Mouse (Mus musculus) regulatory T cell (primary cell): ENCODE results near the gene Tex46.

Experiments
- in situ Hi-C: fragments of 300-600 bp; cut with MboI, MseI; formaldehyde crosslinking; loops from one replicate; pipeline ENCODE4 v1.15.1; 2025; ENCODE audit warnings: high pct_unique_total_duplicates

The Tex46 gene

DNA sequence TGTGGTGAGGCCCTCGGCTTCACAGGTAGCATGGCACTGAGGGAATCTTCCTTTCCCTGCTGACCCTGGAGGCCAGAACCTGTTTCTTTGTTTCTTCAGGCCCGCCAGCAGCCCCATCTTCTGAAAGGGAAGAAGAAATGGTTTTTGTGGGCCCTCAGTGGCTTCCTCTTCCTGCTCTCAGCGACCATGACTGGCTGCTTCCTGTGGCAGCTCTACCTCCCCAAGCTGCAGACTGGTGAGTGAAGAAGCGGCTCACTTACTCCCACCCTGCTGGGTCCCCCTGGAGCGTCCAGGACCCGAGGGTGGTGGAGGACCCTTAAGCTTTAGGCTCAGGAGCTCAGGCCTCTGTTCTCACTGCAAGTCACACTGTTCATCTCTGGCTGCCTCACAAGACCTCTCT, 16.4 kb downstream of the Tex46 start:
- in situ Hi-C loops: loop anchor here (10.0 kb wide), 1 partner anchor 252 kb away; no protein-coding TSS in a partner anchor

DNA sequence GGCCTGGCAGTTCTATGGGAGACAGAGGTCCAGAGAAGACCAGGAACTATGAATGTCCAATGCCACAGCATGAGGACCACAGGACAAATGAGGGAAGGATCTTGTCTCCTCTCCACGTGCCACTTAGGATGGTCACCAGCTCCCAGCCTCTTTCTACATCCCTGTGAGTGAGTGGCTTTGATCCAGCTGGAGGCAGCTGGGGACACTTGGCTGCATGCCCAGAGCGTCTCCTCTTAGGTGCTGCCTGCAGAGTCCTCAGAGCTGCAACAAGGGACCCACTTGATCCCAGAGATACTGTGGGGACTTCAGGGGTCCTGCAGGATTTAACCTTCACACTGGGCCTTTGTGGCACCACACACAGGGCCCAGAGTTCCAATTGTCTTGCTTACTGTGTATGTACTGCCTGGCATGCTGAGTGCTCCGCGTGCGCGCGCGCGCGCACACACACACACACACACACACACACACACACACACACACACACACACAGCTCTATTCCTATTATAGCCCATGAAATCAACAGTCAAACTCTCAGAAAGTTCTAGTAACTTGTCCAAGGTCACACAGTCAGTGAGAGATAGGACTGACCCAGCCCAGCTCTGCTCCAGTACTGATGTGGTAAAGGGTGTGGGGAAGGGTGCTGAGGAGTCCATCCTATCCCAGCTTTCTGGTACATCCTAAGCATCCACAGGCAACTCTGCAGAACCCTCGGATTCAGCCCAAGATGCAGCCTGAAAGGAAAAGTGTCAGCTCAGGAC, 21.2 kb downstream of the Tex46 start:
- in situ Hi-C loops: no loop called here

DNA sequence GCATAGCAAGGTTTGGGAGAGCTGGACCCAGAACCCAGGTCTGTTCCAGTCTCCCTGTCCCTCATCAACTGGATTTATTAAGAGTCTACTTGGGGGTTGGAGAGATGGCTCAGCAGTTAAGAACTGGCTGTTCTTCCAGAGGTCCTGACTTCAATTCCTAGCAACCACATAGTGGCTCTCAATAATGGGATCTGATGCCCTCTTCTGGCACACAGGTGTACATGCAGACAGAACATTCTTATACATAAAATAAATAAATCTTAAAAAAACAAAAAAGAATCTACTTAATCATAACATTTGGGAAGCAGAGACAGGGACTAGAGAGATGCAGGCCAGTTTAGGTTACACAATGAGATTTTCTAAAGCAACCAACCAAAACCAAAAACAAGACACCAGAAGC, 25.8 kb downstream of the Tex46 start:
- in situ Hi-C loops: no loop called here

- in situ Hi-C loops: no loop called here
Measured at GRCm38 (mm10) chr4:136636511-136636910, 26.3 kb downstream of the Tex46 start.

- in situ Hi-C loops: no loop called here
Measured at GRCm38 (mm10) chr4:136636983-136637562, 26.8 kb downstream of the Tex46 start.

GRCm38 (mm10) chr4:136637563-136638229, 27.5 kb downstream of the Tex46 start:
- in situ Hi-C loops: no loop called here

DNA sequence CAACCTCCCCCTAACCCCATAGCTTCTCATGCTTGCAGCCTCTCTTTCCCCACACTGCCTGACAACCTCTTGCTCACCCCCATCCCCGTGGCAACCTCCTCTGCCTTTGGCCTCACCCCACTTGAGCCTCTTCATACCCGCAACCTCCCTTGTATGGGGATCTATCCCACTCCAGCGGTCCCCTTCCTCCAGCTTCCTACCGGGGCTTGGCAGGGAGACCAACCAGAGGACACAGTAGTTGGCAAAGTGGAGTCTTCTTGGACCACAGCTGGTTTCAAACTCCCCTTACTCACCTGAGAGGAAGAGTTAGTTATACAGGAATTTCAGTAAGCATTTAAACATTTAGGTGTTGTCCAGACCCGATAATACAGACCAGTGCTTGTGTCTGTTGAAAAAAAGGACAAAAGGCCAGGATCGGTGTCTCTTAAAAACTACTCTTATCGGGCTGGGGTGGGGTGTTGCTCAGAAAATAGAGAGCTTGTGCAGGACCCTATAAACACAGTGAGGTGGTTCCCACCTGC, 28.1 kb downstream of the Tex46 start:
- in situ Hi-C loops: no loop called here

DNA sequence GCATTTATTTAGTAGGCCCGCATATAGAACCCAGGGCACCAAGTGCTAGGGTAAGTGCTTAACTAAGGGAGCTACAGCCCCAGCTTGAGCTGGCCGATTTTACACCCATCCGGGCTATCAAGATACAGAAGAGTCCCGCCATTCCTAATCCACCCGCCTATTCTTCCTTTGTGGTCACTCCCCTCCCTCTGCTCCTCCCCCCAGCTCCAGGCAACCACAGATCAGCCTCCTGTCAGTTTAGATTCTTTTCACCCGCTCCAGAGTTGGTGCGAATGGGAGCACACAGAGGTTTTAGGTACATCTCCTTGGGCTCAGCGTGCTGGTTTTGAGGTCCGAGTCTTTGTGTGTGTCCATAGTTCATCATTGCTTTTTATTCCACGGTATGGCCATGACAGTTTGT, 28.7 kb downstream of the Tex46 start:
- in situ Hi-C loops: no loop called here

DNA sequence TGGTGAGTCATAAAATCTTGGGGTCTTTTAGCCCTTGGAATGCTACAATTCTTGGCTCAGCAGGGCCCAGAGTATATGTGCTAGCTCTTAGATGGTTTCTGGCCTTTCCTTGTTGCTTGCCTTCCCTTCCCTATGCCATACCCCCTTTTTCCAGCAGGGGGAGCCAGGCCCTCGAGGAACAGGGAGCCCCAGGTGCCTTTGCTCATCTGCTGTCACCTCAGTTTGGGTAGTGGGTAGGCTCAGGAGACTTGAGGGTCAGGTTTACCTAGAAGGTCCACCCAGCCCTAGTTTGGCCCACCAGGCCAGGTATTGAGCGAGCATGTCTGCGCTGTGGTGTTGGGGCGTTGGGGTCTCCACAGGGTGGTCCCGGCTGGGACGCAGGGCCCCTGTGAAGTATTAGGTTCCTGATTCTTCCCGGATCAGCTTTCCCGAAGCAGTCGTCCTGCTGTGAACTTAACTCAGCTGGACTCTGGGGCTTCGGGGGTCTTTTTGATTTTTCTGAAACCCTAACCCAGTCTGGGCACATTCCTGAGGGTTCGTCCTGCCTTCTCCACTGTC, 38.8 kb downstream of the Tex46 start:
- in situ Hi-C loops: no loop called here

DNA sequence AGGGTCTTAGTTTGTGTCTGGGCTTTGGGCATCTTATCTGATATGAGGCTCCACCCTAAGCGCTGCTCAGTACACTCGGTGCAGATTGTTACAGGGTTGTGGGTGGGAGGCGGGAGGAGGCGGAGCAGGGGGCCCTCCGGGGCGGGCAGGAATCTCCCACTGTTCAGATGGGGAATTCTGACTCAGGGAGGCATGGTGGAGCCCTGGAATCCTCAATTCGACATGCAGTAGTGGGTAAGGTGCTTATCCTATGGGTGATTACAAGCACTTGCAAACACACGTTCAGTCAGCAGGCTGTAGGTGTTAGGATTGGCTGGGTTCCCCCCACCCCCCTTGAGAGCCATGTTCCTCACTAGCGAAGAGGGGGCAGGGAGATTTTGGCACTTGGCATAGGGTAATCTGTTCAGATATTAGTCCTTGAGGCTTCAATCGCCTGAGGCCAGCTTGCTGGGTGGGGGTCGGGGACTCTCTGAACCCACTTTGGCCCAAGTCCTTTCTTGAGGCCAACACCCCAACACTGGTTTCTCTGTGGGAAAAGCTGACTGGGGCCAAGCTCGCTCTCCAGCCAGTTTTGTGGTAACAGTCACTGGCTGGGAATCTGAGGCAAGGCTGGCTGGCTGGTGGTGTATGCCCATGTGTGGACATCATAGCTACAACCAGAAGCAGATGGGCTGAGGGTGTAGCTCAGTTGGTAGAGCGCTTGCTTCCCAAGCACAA, 39.4 kb downstream of the Tex46 start:
- in situ Hi-C loops: loop anchor here (25.0 kb wide), 1 partner anchor 1662 kb away; no protein-coding TSS in a partner anchor

GRCm38 (mm10) chr4:136650261-136650660, 40.0 kb downstream of the Tex46 start:
- in situ Hi-C loops: loop anchor here (25.0 kb wide), 1 partner anchor 1663 kb away; no protein-coding TSS in a partner anchor

- in situ Hi-C loops: loop anchor here (25.0 kb wide), 1 partner anchor 1664 kb away; no protein-coding TSS in a partner anchor
Measured at GRCm38 (mm10) chr4:136651357-136651811, 41.1 kb downstream of the Tex46 start.

DNA sequence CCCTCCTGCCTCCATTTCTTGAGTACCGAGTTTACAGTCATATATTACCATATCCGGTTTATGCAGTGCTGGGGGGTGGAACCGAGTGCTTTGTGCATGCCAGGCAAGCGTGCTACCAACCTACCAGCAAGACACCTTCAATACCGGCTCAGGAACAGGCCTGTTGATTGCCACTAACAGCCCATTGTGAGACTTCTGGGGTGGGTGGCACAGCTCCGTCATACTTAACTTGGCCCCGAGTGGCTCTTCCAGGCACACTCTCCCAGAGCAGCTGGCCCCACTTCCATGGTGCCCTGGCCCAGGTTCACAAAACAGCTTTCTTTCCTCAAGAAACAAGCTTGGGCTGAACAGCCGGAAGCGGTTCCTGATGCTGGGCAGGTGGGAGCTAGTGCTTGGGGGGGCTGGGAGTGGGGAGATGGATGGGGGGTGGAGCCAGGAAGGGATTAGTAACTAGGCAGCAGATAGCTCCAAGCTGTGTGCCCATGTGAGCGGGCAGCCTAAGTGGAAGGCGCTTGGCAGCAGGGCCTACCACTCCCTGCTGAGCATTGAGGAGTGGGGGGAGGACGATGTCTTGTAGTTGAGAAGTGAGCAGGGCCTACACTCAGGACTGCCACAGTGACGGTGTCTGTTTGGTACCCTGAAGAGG, 41.8 kb downstream of the Tex46 start:
- in situ Hi-C loops: loop anchor here (25.0 kb wide), 1 partner anchor 1665 kb away; no protein-coding TSS in a partner anchor

- in situ Hi-C loops: loop anchor here (25.0 kb wide), 1 partner anchor 1665 kb away; no protein-coding TSS in a partner anchor
Measured at GRCm38 (mm10) chr4:136652528-136652910, 42.3 kb downstream of the Tex46 start.

DNA sequence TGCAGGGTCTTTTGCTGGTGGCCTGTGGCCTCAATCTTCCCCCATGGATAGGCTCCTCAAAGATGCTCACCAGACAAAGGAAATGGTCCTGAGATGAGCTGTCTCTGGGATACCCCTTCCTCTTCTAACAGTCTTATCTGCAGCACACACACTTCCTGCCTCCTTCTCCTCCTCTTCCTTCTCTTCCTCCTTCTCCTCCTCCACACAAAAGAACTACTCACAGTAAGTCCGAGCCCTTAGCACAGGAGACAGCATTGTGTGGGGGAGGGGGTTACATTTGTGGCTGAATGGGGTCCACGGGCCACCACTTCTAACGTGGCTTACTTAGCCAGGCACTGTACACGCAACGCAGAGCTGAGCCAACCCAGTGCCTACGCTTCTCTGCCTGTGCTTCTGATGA, 42.8 kb downstream of the Tex46 start:
- in situ Hi-C loops: loop anchor here (25.0 kb wide), 1 partner anchor 1666 kb away; no protein-coding TSS in a partner anchor

DNA sequence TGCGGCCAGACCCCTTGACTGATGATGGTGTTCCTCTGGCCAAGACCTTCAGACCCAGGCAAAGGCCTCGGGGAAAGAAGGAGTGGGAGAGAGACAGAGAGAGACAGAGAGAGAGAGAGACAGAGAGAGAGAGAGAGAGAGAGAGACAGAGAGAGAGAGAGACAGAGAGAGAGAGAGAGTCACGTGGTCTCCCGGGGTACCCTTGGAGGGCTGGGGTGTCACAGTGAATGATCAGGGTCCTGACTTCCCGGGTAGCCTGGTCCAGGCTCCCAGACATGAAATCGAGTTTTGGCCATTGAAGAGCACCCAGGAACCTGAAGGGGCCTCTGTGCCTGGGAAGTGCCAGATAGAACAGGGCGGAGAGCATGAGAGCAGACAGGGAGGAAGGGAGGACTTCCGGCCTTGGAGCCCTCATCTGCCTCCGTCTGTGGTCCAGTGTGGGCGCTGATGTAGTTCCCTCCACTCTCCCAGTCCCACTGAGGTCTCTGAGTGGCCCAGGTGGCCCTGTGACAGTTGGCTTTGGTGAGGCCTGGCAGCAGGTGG, 43.5 kb downstream of the Tex46 start:
- in situ Hi-C loops: loop anchor here (25.0 kb wide), 1 partner anchor 1666 kb away; no protein-coding TSS in a partner anchor

DNA sequence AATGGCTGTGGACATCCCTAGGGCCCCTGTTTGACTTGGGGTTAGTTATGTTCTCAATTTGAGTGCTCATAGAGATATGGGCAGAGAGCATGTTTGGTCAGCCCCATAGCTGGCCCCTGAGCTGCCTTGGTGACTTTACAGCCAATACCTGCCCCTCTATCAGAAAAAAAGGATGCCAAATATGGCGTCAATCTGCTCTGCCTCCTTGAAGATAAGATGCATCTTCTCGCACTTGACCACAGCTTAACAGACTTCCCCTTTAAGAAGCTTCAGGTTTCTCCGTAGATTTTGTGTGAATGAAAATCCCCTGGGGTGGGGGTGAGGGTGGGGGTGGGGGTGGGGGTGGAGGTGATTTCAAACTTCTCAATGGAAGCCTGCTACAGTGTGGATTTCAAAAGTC, 47.7 kb downstream of the Tex46 start:
- in situ Hi-C loops: loop anchor here (25.0 kb wide), 1 partner anchor 1671 kb away; no protein-coding TSS in a partner anchor
